Mouse (Mus musculus) naive thymus-derived CD4-positive, alpha-beta T cell, adult 5 months (primary cell): ENCODE measurements around the gene Sf3a2. TPM values are rescaled to one million over a fixed set of nuclear protein-coding genes. Genes with fewer than 3 reads are reported as not detected.

Experiments
- polyA plus RNA-seq: library from polyadenylated mRNA; unstranded; fragments of 100-300 nt; shearing (Covaris generic); gene quantifications from one replicate; pipeline ENCODE4 v1.2.1, GENCODE M21; 2017

Gene Sf3a2
- polyA plus RNA-seq = 65.0 TPM

DNA sequence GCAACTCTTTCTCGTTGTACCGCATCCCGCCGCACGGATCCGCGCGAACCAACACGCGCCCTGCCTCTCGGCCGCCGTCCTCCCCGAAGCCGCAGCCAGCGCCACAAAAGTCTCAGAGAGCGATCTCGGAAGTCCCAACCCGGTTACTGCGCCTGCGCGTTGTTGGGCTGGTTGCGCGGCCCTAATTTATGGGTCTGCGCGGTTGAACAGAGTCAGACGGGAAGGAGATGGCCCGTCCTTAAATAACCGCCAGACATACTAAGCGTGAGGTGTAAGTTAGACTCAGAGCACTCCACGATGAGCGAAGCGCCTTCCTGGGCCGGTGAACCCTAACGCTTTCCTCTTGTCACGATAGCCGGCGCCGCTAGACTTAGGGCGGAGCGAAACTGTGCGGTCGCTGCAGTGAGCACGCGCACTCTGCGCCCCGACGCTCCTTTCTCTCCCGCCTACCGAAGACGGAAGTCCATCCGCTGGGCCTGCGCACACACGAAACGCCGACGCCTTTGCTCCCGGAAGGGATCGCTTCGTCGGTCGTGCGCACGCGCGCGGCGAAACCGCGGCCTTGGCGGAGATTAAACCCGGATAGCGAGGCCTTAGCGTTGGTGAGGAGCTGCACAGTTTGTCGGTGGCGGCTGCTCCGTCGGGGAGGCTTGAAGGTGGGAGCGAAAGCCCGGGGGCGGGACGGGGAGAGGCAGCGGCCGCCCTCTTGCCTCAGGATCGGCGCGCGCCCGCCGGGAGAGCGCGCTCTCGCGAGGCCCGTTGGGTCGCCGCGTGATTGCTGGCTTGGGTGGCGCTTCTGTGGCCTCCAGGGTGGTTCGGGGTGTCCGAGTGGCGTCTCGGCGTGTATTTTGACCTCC lies at the start of gene Sf3a2, which contains the start of gene Plekhj1:
Sf3a2 (plus strand) TSS at position 49 of the 857 bp plus-strand sequence.
Plekhj1 (minus strand) TSS at position 477 of the 857 bp plus-strand sequence.

DNA sequence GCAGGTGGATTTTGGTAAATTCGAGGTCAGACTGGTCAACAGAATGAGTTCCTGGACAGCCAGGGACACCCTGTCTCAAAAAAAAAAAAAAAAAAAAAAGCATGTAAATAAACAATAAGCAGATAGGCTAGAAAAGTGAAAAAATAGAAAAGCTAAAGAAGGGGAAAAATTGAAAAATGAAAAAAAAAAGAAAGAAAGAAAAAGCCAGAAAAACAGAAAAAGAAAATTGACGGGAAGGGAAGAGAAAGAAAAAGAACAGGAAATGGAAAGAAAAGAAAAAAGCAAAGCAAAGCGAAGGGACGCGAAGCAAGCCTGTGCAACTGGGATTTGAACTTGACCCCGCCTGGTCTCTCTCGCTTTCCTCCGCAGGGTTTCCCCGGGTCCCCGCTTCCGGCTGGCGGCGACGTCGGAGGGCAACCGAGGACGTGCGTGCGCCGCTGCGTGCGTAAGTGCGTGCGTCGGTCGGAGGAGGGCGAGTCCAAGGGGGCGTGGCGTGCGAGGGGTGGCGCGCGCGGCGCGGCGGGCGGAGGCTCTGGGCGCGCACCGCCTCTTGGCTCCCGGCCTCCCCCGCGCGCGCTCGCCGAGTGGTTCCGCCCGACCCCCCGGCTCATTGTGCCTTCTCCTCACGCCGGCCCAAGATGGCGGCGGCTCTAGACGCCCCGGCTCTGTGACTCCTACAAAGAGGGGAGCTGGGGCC lies 43.3 kb upstream of the Sf3a2 start, which contains the start of gene Dot1l:
Dot1l (plus strand) TSS at position 613 of the 697 bp plus-strand sequence.

DNA sequence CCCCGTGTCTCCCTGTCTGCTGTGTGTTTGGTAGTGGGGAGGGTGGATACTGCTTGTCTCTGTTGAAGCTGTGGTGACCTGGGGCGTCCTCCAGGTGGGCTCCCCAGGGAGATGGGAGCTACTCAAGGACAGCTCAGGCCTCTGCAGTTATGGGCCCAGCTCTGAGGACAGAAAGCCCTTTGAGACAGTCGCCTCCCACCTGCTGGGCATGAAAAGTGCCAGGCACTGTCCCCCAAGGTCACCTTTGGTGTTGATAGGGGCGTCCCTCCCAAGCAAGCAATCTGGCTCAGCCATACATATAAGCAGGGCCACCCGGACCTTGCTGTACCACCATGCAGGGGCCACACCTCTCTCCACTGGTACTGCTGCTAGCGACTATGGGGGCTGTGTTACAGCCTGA lies 6.9 kb downstream of the Sf3a2 start, which contains the start of gene Amh:
Amh (plus strand) TSS at position 328 of the 400 bp plus-strand sequence.

DNA sequence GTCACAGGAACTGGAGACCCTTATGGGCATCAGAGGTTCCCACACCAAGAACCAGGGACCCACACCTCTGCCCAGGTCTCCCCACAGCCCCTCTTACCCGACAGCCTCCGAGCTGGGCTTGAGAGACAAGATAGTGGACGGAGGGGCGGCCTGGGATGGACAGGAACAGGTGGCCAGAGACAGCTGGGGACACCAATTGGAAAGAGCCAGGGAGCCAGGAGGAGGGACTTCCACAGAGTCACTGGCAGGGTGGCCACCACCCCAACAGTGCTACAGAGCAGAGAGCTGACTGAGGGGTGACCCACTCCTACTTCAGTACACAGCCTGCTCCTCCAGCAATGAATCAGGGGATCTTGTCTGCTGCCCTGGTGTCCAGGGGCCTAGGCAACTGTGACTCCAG lies 15.4 kb downstream of the Sf3a2 start, which contains the start of gene Jsrp1:
Jsrp1 (minus strand) TSS at position 133 of the 400 bp plus-strand sequence.

DNA sequence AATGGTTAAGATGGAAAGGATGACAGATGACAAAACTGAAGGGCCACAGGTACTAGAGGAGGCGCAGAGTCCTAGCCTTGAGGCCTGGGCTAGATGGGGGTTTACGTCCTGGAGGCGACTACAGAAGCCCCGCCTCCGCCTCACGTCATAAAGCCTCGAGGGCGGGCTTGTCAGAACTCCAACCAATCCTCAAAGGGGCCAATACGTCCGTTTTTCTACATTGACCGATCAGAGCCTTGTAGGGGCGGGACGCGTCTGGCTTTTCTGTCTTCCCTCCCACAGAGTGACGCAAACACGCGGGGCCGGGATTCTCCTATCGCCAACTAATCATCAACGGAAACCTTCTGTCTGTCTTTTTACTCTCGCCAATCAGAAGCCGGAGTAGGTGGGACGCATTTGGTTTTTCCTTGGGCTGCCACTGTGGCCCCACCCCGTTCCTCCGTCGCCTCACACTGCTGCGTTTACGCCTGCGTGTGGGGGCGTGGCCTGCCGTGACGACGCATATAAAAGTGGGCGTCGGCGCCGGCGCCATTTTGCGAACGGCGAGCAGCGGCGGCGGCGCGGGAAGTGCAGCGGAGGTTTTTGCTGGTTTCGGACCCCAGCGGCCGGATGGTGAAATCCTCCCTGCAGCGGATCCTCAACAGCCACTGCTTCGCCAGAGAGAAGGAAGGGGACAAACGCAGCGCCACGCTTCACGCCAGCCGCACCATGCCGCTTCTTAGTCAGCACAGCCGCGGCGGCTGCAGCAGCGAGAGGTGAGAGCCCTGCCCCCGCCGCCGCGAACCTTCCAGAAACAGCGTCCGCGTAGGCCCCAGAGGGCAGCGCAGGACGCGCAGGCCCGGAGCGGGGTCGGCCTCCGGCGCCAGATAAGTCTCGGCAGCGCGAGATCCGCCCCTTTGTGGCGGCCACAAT lies 28.4 kb downstream of the Sf3a2 start, which contains the start of gene Oaz1:
Oaz1 (plus strand) TSS at position 506 of the 912 bp plus-strand sequence.

DNA sequence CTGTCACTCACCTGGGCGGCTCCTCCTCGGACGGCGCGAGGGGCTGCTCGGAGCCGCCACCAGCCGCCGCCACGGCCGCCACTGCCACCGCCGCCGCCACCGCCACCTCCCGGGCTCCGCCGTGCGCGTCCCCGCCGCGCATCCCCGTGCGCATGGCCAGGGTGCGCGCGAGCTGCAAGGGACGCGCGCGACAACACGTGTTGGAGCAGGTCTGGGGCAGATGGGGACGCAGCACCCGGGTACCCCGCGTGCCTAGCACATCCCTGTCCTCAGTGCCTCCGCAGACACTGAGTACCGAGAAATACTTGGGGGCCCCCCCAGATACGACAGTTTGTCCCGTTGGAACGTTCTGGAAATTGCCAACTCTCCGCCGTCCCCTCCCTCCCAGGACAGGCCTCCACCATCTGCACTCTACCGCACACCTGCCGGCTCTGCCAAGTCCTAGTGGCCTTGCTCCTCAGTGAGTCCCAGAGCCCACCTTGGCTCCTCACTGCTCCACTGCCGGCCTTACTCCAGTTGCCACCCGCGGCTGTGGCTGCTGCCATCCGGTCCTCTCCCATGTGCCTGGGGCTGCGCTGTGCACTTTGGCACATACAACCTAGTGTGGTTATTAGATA lies 46.0 kb downstream of the Sf3a2 start, which contains the start of gene Lingo3:
Lingo3 (minus strand) TSS at position 109 of the 617 bp plus-strand sequence.

Other genes starting within 250 kb of the Sf3a2 start
- gene Rexo1, start 236.6 kb upstream of the Sf3a2 start, polyA plus RNA-seq = 83.0 TPM
- 17.2 TPM for gene Klf16, start 220.9 kb upstream of the Sf3a2 start, polyA plus RNA-seq
- gene Abhd17a, start 207.9 kb upstream of the Sf3a2 start, polyA plus RNA-seq = 93.3 TPM
- 102 TPM for gene Scamp4, start 195.3 kb upstream of the Sf3a2 start, polyA plus RNA-seq
- gene Adat3, start 195.3 kb upstream of the Sf3a2 start, polyA plus RNA-seq = 6.9 TPM
- gene Gm49322, start 192.2 kb upstream of the Sf3a2 start, polyA plus RNA-seq = 8.5 TPM
- 353 TPM for gene Csnk1g2, start 175.4 kb upstream of the Sf3a2 start, polyA plus RNA-seq
- 22.0 TPM for gene Btbd2, start 141.1 kb upstream of the Sf3a2 start, polyA plus RNA-seq
- 190 TPM for gene Mknk2, start 120.1 kb upstream of the Sf3a2 start, polyA plus RNA-seq
- gene Mob3a, start 96.2 kb upstream of the Sf3a2 start, polyA plus RNA-seq = 103 TPM
- 67.9 TPM for gene Izumo4, start 96.0 kb upstream of the Sf3a2 start, polyA plus RNA-seq
- gene Ap3d1, start 55.9 kb upstream of the Sf3a2 start, polyA plus RNA-seq = 79.7 TPM
- 39.6 TPM for gene Dot1l, start 43.0 kb upstream of the Sf3a2 start, polyA plus RNA-seq
- 196 TPM for gene Plekhj1, start 428 bp downstream of the Sf3a2 start, polyA plus RNA-seq
- not detected for gene Amh, start 7.0 kb downstream of the Sf3a2 start, polyA plus RNA-seq
- not detected for gene Jsrp1, start 15.3 kb downstream of the Sf3a2 start, polyA plus RNA-seq
- 2,215 TPM for gene Oaz1, start 28.5 kb downstream of the Sf3a2 start, polyA plus RNA-seq
- not detected for gene Lingo3, start 45.8 kb downstream of the Sf3a2 start, polyA plus RNA-seq
- 91.1 TPM for gene Lsm7, start 57.0 kb downstream of the Sf3a2 start, polyA plus RNA-seq
- 19.0 TPM for gene Sppl2b, start 57.1 kb downstream of the Sf3a2 start, polyA plus RNA-seq
- not detected for gene Tmprss9, start 73.7 kb downstream of the Sf3a2 start, polyA plus RNA-seq
- 150 TPM for gene Timm13, start 102.8 kb downstream of the Sf3a2 start, polyA plus RNA-seq
- gene Lmnb2, start 120.0 kb downstream of the Sf3a2 start, polyA plus RNA-seq = 14.8 TPM
- 43.3 TPM for gene Gadd45b, start 131.9 kb downstream of the Sf3a2 start, polyA plus RNA-seq
- not detected for gene Gng7, start 216.7 kb downstream of the Sf3a2 start, polyA plus RNA-seq
- gene Diras1, start 227.5 kb downstream of the Sf3a2 start, polyA plus RNA-seq = not detected
- 14.7 TPM for gene Slc39a3, start 239.2 kb downstream of the Sf3a2 start, polyA plus RNA-seq